Mouse (Mus musculus): Measurements from ENCODE around the gene Coro6.

The Coro6 gene

GRCm38 (mm10) chr11:77494344-77494676 is 32.1 kb downstream of the Coro6 start:
- DNase-seq (ENCODE audit: low spot score): no peak

GRCm38 (mm10) chr11:77494782-77495181 is 32.6 kb downstream of the Coro6 start:
- no peak for DNase-seq (ENCODE audit: low spot score)

DNA sequence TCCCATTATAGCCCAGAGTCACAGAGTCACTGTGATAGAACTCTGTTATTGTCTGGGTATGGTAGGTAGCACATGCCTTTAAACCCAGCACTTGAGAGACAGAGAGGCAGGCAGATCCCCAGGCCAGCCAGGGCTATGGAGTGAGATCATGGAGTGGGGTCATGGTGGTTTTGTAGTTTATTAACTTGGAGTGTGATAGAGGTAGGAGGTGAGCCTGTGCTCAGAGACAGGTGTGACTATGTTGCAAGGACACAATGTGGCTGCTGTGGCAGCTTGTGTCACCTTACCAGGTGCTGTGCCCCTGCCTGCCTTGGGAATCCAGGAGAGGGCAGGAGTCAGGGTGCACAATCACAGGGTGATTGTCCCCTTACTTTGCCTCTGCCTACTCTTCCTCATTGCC is 33.3 kb downstream of the Coro6 start:
- no peak for DNase-seq (ENCODE audit: low spot score)

- peak; percentile 95 for DNase-seq (ENCODE audit: low spot score)
Measured at GRCm38 (mm10) chr11:77497341-77497756, 35.1 kb downstream of the Coro6 start.

GRCm38 (mm10) chr11:77497851-77498250 is 35.6 kb downstream of the Coro6 start:
- peak; percentile 71 for DNase-seq (ENCODE audit: low spot score)

DNA sequence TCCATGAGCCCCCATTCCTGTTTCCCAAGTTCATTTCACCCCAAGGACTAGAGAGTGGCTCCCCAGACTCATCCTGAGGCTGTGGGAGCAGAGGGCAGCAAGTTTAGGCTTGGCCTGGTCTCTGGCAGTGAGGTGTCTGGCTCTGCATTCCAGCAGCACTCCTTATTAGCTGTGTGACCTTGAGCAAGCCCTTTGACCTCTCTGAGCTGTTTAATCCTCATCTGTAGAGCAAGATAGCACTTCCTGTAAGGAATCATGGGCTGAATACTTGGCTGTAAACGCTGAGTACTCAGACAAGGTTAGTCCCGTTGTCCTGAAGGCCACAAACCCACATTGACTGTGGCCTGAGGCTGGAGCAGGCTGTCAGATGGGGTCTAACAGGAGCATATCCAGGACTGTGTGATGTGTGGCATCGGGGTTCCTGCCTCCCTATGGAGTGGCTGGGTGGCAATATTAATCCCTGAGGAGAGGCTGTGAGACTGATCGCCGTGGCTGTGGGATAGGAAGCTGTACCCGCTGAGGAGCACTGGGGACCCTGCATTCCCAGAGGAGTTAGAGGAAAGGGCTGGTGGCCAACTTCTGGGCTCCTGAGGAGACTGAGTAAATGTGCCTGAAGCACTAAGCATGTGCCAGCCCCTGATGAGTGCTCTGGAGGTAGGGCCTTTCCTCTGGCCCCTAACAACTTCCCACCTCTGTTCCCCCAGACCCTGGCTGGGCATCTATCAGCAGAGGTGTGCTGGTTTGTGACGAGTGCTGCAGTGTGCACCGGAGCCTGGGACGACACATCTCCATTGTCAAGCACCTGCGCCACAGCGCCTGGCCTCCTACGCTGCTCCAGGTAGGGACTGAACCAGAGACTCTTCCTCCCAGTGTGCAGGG is 36.3 kb downstream of the Coro6 start:
- DNase-seq (ENCODE audit: low spot score): no peak

- DNase-seq (ENCODE audit: low spot score): no peak
Measured at GRCm38 (mm10) chr11:77499354-77499753, 37.1 kb downstream of the Coro6 start.

GRCm38 (mm10) chr11:77500361-77501325 is 38.4 kb downstream of the Coro6 start:
- no peak for DNase-seq (ENCODE audit: low spot score)

- peak; percentile 86 for DNase-seq (ENCODE audit: low spot score)
Measured at GRCm38 (mm10) chr11:77501392-77501791, 39.2 kb downstream of the Coro6 start.

DNA sequence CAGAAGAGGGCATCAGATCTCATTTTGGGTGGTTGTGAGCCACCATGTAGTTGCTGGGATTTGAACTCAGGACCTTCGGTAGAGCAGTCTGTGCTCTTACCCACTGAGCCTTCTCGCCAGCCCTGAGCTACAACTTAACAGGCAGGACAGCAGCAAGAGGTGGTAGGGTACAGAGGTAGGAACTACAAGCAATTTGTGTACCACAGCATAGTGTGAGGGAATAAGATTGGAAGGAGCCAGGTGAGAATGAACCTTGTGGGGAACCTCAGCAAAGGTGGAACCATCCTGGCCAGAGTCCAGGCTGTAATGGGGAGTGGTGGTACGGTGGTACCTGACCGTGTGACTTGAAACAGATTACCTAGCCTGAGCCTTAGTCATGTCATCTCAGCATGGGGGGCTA is 39.8 kb downstream of the Coro6 start:
- no peak for DNase-seq (ENCODE audit: low spot score)

DNA sequence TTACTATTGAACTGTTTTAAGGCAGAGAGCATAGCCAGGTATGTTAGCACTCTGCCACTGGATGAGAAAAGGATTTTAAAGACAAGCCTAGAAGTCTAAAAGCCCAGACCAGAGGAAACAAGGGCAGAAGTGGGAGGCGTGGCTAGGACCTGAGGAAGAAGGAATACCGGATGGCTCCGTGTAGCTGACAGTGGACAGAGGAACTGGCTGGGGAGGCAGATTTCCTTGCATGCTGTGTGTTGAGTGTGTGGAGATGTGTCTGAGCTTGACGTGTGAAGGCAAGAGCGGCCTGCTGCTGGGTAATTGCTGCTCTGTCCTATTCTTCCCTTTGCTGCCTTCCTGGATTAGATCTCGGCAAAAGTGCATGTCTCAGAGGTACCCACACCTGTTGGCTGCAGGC is 40.3 kb downstream of the Coro6 start:
- DNase-seq (ENCODE audit: low spot score): no peak

- no peak for DNase-seq (ENCODE audit: low spot score)
Measured at GRCm38 (mm10) chr11:77503511-77503910, 41.3 kb downstream of the Coro6 start.

DNA sequence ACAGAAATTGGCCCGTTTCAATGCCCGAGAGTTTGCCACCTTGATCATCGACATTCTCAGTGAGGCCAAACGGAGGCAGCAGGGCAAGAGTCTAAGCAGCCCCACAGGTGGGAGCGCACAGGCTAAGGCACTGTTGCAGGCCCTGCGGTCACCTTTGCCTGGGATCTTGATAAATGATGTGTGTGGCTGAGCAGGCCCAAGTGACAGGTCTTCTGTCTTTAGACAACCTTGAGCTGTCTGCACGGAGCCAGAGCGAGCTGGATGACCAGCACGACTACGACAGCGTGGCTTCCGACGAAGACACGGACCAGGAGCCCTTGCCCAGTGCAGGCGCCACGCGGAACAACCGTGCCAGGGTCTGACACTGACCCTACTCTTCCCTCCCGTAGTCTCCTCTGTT is 42.2 kb downstream of the Coro6 start:
- no peak for DNase-seq (ENCODE audit: low spot score)

- no peak for DNase-seq (ENCODE audit: low spot score)
Measured at GRCm38 (mm10) chr11:77505291-77505980, 43.2 kb downstream of the Coro6 start.

DNA sequence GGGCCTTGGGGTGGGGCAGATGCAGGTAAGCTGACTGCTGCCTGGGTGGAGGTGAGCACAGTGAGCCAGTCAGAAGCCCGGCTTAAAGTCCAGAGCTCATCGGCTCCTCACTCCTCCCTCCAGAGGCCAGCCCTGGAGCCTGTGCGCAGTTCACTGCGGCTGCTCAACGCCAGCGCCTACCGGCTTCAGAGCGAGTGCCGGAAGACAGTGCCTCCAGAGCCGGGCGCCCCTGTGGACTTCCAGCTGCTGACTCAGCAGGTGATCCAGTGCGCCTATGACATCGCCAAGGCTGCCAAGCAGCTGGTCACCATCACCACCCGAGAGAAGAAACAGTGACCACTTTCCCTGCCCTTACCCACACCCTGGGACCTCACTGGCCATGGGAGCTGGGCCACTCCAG is 44.1 kb downstream of the Coro6 start:
- no peak for DNase-seq (ENCODE audit: low spot score)

GRCm38 (mm10) chr11:77506941-77507340 is 44.7 kb downstream of the Coro6 start:
- no peak for DNase-seq (ENCODE audit: low spot score)

DNA sequence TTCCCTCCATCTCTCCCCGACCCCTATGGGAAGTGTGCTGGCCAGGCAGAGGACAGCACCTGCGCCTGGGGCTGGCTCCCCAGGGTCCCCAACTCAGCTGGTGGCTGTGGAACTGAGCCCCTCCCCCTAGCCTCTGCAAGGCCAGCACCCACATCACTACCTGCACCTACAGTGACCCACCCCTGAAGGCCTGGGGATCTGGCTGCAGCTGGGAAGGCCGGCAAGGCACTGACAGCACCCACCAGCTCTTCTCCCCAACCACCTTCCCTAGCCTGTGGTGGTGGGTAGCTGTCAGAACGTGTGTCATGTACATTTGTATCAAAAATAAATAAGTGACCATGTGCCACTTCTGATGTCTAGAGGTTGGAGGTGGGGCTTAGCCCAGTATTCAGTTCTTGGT is 45.2 kb downstream of the Coro6 start:
- no peak for DNase-seq (ENCODE audit: low spot score)

GRCm38 (mm10) chr11:77508068-77509021 is 46.1 kb downstream of the Coro6 start:
- peak; percentile 86 for DNase-seq (ENCODE audit: low spot score)

DNA sequence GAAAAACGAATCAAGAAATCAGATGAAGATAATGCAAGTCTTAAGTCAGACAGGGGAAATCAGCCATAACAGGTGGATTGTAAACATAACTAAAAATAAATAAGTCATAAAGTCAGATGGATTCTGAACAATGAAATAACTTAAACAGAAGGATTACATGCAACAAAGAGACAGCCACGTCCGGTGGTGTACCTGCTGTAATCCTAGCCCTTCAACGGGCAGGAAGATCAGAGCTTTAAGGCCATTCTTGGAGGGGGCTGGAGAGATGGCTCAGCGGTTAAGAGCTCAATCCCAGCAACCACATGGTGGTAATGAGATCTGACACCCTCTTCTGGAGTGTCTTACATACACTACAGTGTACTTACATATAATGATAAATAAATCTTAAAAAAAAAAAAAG is 49.1 kb downstream of the Coro6 start:
- DNase-seq (ENCODE audit: low spot score): no peak

DNA sequence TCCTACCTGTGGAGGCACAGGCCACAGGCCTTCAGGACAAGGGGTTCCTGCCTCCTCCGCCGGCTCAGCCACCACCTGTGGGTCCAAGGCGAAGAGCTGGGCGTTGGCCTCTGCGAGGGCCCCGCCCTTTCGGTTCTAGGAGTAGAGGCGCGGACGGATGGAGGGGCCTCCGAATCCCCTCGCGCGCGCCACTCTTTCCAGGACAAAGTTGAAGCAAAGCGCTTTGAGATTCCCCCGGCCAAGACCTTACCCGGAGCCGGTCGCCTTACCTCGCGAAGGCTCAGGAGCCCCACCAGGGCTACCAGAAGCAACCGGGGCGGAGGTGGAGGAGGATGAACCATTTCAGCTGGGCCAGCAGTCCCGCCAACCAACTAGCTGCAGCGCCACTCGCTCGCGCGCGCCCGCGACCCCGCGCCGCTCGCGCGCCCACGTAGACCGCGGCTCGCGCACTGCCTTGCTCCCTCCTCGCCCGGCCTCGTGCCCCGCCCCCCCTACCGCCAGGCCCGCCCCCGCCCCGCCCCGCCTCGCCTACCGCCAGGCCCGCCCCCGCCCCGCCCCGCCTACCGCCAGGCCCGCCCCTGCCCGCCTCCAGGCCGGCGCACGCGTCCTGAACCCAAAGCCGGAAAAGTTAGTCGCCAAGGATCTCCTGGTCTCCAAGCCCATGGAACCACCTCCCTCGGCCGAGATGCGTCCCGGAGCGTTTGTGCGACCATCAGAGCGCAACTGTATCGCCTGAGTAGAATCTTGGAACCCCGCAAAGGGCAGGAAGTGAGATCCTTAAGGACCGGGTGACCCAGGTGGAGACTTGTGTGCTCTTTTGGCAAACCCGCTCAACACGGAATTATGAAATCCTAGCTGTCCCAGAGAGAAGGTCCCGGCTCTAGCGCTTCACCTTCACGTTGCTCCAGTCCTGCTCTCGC is 50.9 kb downstream of the Coro6 start:
- peak; percentile 90 for DNase-seq (ENCODE audit: low spot score)

All from embryo, embryonic 10.5 days (tissue).